Comparison of ENCODE assay signal across 12 mouse cellular contexts in genomic region chr6:114448888-114449287, GRCm38 (mm10). TPM values are rescaled to one million over a fixed set of nuclear protein-coding genes. Genes with fewer than 3 reads are reported as not detected.
DNase-seq lines count a peak whose midpoint lies in the region; ATAC-seq lines count a peak whose summit lies in the region.
"Had no signal": no experiment of that assay in that cellular context is flagged by ENCODE, and none has a peak within 500 bp of the region (broad histone marks: within the 10 kb centered on the region; RNA-seq: fewer than 3 reads in every experiment).

No protein-coding gene starts in this region.

- H3K27ac ChIP-seq in hindbrain, embryonic 13.5 days: no peak overlapping the region
- H3K27ac ChIP-seq in liver, embryonic 12.5 days: no peak overlapping the region
- H3K27ac ChIP-seq: embryonic facial prominence, embryonic 12.5 days; limb, embryonic 13.5 days; neural tube, embryonic 13.5 days had no signal

- H3K9ac ChIP-seq in hindbrain, embryonic 13.5 days: no peak overlapping the region
- H3K9ac ChIP-seq in liver, embryonic 12.5 days: no peak overlapping the region
- H3K9ac ChIP-seq: embryonic facial prominence, embryonic 12.5 days; limb, embryonic 13.5 days; neural tube, embryonic 13.5 days had no signal

- H3K4me2 ChIP-seq in hindbrain, embryonic 13.5 days: no peak overlapping the region
- no peak overlapping the region for H3K4me2 ChIP-seq in liver, embryonic 12.5 days
- H3K4me2 ChIP-seq: embryonic facial prominence, embryonic 12.5 days; limb, embryonic 13.5 days; neural tube, embryonic 13.5 days had no signal

- H3K27me3 ChIP-seq in hindbrain, embryonic 13.5 days: 0 out of 2 replicates have a peak, but pooled peaks cover 3% of the 10 kb centered on the region
- H3K27me3 ChIP-seq in liver, embryonic 12.5 days (replicated peaks): 0 out of 2 replicates have a peak, but pooled peaks cover 5% of the 10 kb centered on the region
- H3K27me3 ChIP-seq: embryonic facial prominence, embryonic 12.5 days; neural tube, embryonic 13.5 days had no signal

- no peak for ATAC-seq in hindbrain, embryonic 13.5 days (ENCODE audit: low FRiP score)
- no peak for ATAC-seq in liver, embryonic 12.5 days

- H3K36me3 ChIP-seq in hindbrain, embryonic 13.5 days: no peaks in the 10 kb centered on the region
- no peaks in the 10 kb centered on the region for H3K36me3 ChIP-seq in liver, embryonic 12.5 days
- H3K36me3 ChIP-seq: embryonic facial prominence, embryonic 12.5 days; limb, embryonic 13.5 days; neural tube, embryonic 13.5 days had no signal

- H3K4me1 ChIP-seq in hindbrain, embryonic 13.5 days (replicated peaks): no peaks in the 10 kb centered on the region
- H3K4me1 ChIP-seq in liver, embryonic 12.5 days: no peaks in the 10 kb centered on the region
- H3K4me1 ChIP-seq: limb, embryonic 13.5 days; neural tube, embryonic 13.5 days had no signal

- no peaks in the 10 kb centered on the region for H3K9me3 ChIP-seq in hindbrain, embryonic 13.5 days
- no peaks in the 10 kb centered on the region for H3K9me3 ChIP-seq in liver, embryonic 12.5 days (replicated peaks)
- H3K9me3 ChIP-seq: embryonic facial prominence, embryonic 12.5 days; limb, embryonic 13.5 days; neural tube, embryonic 13.5 days had no signal

- 84% methylated on average over 9 of the region's 9 CpGs for WGBS in hindbrain, embryonic 13.5 days
- WGBS in liver, embryonic 12.5 days (ENCODE audit: insufficient replicate concordance): 51% methylated on average over 9 of the region's 9 CpGs

- DNase-seq in adrenal gland, adult 2 months: peak; percentile 28
- DNase-seq in adrenal gland, postnatal 14 days: no peak
- peak; percentile 51 for DNase-seq in urinary bladder, postnatal 14 days (ENCODE audit: low spot score)
- DNase-seq in urinary bladder, adult 2 months (ENCODE audit: low spot score): no peak
- DNase-seq in layer of hippocampus, postnatal 25 days (ENCODE audit: extremely low spot score in 1 of 2, low spot score in 1 of 2): peak; percentile 20 to 34
- DNase-seq in skeletal muscle tissue, adult 2 months (ENCODE audit: low read depth, low spot score): peak; percentile 46

- no peak overlapping the region for H3K4me3 ChIP-seq in hindbrain, embryonic 13.5 days
- no peak overlapping the region for H3K4me3 ChIP-seq in liver, embryonic 12.5 days
- H3K4me3 ChIP-seq: embryonic facial prominence, embryonic 12.5 days; limb, embryonic 13.5 days; neural tube, embryonic 13.5 days had no signal

RNA-seq across cellular contexts. Expression of gene Hrh1, which starts 51.2 kb away (rescaled TPM):
- total RNA-seq in adrenal gland, adult 2 months (2021): 1 to 10 TPM; 1.2 to 1.7 TPM
- polyA plus RNA-seq in adrenal gland, adult 2 months (2012; rRNA removed): 0.63 and 0.80 TPM in 2 replicates
- total RNA-seq in adrenal gland, postnatal 14 days (2021): 1.2 and 1.5 TPM in 2 replicates
- 0.88 and 0.96 TPM in 2 replicates for polyA plus RNA-seq in urinary bladder, adult 2 months (2012; rRNA removed)
- 1 to 10 TPM; 4.5 to 5.1 TPM for total RNA-seq in layer of hippocampus, postnatal 25 days (2021)
- polyA plus RNA-seq in hindbrain, embryonic 13.5 days (2015; fragmentation: Nextera tagmentation; extraction: Ambion mirVana): 0.47 and 0.73 TPM in 2 replicates
- polyA plus RNA-seq in liver, embryonic 12.5 days (2016; fragmentation: Nextera tagmentation; extraction: Ambion mirVana): not detected in 2 replicates
- total RNA-seq: granulocyte monocyte progenitor cell, adult 5-6 weeks had no signal

Comparison
In these comparisons a context has a peak if more than half of its experiments do, and no peak if none do; other contexts are left out.
1. DNase-seq: peak in adrenal gland, adult 2 months (single experiment), urinary bladder, postnatal 14 days (single experiment), layer of hippocampus, postnatal 25 days (2 of 2) and skeletal muscle tissue, adult 2 months (single experiment); none in adrenal gland, postnatal 14 days (single experiment) and urinary bladder, adult 2 months (single experiment).